Mouse (Mus musculus) embryonic fibroblast, embryonic 13.5 days (primary cell): ENCODE results near the gene Hist1h4j. TPM values are rescaled to one million over a fixed set of nuclear protein-coding genes. Genes with fewer than 3 reads are reported as not detected.
"Not testable (repeated sequence)": the region's sequence is repeated elsewhere in the genome, so short reads cannot be mapped to it uniquely, and the experiment has no call there.

Experiments
- H3K27ac ChIP-seq: 2 replicates; pipeline ENCODE4 v1.5.1; 2012; ENCODE audit warnings: low read length, control low read depth, inconsistent platforms; ENCODE audit not compliant: insufficient read depth
- H3K4me1 ChIP-seq: 2 replicates; pipeline ENCODE4 v1.6.1; 2011; ENCODE audit warnings: low read length; ENCODE audit not compliant: control insufficient read depth, insufficient read depth
- H3K4me3 ChIP-seq: 2 replicates; pipeline ENCODE4 v1.5.1; 2011; ENCODE audit warnings: mild to moderate bottlenecking, control low read depth, low read length; ENCODE audit not compliant: insufficient read depth
- CTCF ChIP-seq: IDR thresholded peaks from 2 replicates; pipeline ENCODE4 v1.5.1; 2011; ENCODE audit warnings: mild to moderate bottlenecking, control low read depth, low read length, moderate library complexity, borderline replicate concordance; ENCODE audit not compliant: insufficient read depth
- POLR2A ChIP-seq: IDR thresholded peaks from 2 replicates; pipeline ENCODE4 v1.6.1; 2011; ENCODE audit warnings: low read depth, mild to moderate bottlenecking, control low read depth, low read length, moderate library complexity
- polyA plus RNA-seq: library from polyadenylated mRNA; stranded (reverse); fragments of >200 nt; gene quantifications from 2 replicates; pipeline ENCODE4 v1.2.4, GENCODE M21; 2011; ENCODE audit warnings: low read depth; ENCODE audit not compliant: missing spikeins, insufficient read length

Hist1h4j gene
- polyA plus RNA-seq, 1 experiment = 4.1 TPM

DNA sequence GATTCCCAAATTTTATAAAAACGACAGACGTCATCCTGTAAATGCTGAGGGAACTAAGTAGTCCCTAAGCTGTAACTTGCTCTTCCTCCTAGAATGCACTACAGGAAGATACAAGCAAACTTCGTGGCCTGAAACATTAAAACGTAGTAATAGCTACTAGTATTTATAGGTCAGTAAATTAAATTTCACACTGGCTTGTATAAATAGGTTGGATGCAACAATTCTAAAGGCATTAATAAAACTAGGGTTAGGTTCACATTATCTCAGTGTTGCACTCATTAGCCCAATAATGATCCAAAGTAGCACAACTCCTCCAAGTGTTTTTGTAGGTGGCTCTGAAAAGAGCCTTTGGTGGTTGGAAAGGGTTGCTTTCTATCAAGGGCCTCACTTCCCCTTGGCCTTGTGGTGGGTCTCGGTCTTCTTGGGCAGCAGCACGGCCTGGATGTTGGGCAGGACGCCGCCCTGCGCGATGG lies 18.2 kb downstream of the Hist1h4j start:
- peak overlapping the region; percentile 49 for H3K4me3 ChIP-seq
- TF ChIP-seq CTCF (no peak), POLR2A (no peak; the same call in 1 of the 2 replicates)
- peak overlapping the region; percentile 69 for H3K27ac ChIP-seq
- peaks cover 6% of the 10 kb centered on the region for H3K4me1 ChIP-seq

DNA sequence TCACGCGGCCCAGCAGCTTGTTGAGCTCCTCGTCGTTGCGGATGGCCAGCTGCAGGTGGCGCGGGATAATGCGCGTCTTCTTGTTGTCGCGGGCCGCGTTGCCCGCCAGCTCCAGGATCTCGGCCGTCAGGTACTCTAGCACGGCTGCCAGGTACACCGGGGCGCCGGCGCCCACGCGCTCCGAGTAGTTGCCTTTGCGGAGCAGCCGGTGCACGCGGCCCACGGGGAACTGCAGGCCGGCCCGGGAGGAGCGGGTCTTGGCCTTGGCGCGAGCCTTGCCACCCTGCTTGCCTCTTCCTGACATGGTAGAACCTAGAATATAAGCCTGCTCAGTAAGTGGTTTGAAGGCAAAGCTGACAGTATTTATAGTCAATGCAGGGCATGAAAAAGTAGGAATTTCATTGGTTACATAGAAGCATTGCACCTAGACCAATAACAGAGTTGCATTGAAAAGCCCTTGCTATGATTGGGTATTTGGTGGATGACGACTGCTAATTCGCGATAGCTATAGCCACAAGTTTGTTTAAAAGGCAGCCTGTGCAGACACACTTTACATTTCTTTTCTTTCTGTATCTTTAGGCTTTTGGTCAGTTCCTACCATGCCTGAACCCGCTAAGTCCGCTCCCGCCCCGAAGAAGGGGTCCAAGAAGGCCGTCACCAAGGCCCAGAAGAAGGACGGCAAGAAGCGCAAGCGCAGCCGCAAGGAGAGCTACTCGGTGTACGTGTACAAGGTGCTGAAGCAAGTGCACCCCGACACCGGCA lies 18.8 kb downstream of the Hist1h4j start, which contains the start of the genes Hist1h2ak and Hist1h2bn:
TSS of gene Hist1h2ak (minus strand) at position 304 of the 762 bp plus-strand sequence.
TSS of gene Hist1h2bn (plus strand) at position 600 of the 762 bp plus-strand sequence.
- H3K4me1 ChIP-seq = not testable (repeated sequence)
- TF ChIP-seq POLR2A = peak; percentile 77; the same call in 1 of the 2 replicates
- H3K27ac ChIP-seq = peak within 1 kb of the TSS; percentile 71
- peak within 1 kb of the TSS; percentile 55 for H3K4me3 ChIP-seq

DNA sequence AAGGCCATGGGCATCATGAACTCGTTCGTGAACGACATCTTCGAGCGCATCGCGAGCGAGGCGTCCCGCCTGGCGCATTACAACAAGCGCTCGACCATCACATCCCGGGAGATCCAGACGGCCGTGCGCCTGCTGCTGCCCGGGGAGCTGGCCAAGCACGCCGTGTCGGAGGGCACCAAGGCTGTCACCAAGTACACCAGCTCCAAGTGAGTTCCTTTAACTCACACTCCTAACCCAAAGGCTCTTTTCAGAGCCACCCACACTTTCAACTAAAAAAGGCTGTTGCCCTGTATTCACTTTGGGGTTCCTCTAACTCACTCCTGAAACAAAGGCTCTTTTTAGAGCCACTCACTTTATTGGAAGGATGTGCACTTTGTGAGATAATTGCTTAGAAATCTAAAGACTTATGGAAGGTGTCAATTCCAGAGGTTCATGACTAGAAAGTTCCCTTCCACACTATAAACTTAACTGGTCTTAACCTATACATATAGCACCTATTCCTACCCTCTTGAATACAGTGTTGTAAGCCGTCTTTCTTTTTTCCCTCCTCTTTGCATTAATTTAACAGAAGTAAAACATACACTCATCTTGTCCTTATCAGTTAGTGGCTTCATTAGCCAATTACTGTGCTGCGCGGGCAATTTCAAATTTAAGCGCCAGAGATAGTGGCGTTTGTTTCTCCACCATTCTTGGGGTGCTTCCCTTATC lies 19.6 kb downstream of the Hist1h4j start:
- peak; percentile 56; the same call in 1 of the 2 replicates for TF ChIP-seq POLR2A
- H3K4me3 ChIP-seq = peak overlapping the region; percentile 55
- H3K27ac ChIP-seq = peak overlapping the region; percentile 71
- H3K4me1 ChIP-seq = not testable (repeated sequence)

DNA sequence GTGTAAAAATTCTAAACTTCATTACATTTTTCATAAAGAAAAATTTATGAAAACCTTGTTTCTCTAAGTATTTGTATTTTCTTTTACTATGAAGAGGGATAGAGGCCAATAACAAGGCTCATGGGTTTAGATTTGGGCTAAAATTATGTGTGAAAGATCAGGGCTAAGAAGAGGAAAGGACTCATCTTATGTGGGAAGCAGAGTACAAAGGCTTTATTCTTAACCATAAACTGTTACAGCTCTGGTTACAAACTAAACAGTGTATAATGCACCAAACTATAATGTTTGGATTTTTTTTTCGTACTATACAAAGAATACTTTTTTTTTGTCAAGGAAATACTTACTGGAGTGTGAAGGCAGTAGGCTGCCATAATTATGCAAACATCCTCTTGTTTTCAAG lies 20.8 kb downstream of the Hist1h4j start:
- H3K4me3 ChIP-seq = no peak overlapping the region
- TF ChIP-seq POLR2A = no peak
- TF ChIP-seq CTCF = no peak
- peaks cover 6% of the 10 kb centered on the region; the same call in 1 of the 2 replicates for H3K4me1 ChIP-seq
- H3K27ac ChIP-seq = no peak overlapping the region

DNA sequence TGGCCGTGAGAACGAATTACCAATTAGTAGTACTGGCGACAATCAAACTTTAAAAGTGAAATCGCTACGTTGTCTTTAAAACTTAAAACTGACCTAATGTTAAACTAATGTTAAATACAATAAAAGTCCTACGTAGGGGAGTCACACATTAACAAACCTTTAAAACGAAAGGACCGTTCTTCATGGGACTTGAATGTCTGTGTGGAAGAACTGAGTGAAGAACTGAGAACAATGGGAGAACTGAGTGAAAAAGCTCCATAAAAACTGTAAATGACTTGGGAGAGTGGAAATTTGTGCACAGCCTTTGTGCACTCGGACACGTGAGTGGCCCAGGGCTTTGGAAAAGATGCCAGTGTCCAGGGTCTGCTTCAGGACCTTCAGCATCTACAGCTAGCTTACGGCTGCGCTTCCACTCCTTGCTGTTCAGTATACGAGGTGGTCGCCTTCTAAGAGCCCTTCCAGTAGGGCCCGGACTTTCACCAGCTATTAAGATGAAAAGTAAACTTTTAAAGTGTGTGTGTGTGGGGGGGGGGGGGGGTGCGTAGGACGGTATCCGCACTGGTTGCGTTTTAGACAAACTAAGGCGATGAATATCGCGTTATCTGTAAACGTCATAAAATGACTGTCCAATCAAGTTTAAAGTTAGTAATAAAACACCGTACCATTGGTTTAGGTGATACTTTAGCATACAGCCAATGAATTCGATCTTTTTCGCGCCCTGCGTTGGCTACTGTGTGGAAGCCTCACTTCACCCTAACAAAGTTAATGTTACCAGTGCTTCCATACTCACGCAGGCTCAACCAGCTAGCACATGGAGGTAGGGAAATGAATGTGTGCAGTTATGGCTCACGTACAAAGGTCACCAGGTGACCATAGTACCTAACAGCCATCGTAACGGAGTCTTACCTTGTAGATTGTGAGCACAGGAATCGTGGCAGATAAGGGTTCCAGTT lies 44.2 kb downstream of the Hist1h4j start:
- Histone ChIP-seq H3K27ac (peak overlapping the region; percentile 63), H3K4me3 (peak overlapping the region; percentile 62), H3K4me1 (no peaks in the 10 kb centered on the region)
- TF ChIP-seq POLR2A = peak; percentile 98
- no peak for TF ChIP-seq CTCF

DNA sequence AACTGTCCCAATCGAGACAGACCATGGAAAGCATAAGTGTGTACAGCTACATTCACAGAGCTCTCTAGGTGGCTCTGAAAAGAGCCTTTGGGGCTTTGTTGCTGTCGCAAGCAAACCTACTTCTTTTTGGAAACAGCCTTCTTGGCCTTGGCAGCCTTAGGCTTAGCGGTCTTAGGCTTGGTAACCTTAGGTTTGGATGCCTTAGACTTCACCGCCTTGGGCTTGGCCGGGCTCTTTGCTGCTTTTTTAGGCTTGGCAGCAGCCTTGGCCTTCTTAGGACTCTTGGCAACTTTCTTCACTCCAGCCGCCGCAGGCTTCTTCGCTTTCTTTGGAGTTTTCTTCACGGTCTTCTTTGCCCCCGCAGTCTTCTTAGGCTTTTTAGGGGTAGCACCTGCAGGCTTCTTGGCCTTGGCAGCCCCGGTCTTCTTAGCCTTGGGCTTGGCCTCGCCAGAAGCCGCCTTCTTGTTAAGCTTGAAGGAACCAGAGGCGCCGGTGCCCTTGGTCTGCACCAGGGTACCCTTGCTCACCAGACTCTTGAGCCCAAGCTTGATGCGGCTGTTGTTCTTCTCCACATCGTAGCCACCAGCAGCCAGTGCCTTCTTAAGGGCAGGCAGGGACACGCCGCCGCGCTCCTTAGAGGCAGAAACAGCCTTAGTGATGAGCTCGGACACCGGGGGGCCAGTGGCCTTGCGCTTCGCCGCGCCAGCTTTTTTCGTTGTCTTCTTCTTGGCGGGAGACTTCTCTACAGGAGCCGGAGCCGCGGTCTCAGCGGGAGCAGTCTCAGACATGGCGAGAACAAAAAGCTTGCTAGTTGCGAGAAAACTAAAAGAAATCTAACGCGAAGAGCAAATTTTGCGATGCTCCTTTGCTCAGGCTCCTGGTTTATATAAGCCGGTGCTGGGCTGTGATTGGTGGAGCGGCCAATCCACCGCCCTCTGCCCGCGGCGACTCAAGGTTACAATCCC lies 45.2 kb downstream of the Hist1h4j start, which contains the start of gene Hist1h1b:
TSS of gene Hist1h1b (minus strand) at position 859 of the 965 bp plus-strand sequence.
- Histone ChIP-seq H3K27ac (peak within 1 kb of the TSS; percentile 63), H3K4me1 (no peaks in the 10 kb centered on the region), H3K4me3 (peak within 1 kb of the TSS; percentile 62)
- peak; percentile 94 for TF ChIP-seq POLR2A
- TF ChIP-seq CTCF = no peak

DNA sequence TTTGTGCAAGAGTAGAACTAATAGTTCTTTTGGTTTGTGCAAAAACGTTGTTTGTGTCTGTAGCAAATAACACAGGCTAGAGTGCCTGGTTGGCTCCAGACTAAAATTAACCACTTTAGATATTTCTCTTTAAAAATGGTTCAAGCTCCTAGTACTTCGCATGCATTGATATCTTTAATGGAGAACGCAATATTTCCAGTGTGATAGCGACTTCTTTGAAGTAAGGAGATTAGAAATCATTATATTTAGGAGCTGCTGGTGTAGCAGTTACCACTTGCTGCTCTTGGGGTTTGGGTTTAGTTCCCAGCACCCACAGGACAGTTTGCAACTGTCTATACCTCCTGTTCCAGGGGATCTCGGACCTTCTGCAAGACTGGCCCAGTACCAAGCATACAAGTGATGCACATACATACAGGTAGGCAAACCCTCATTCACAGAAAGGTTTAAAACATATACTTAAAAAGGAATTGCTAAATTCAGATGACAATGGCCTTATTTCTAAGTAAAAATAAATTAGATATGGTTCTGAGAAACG lies 46.2 kb downstream of the Hist1h4j start:
- Histone ChIP-seq H3K4me1 (no peaks in the 10 kb centered on the region), H3K4me3 (no peak overlapping the region)
- TF ChIP-seq CTCF (no peak), POLR2A (no peak)

DNA sequence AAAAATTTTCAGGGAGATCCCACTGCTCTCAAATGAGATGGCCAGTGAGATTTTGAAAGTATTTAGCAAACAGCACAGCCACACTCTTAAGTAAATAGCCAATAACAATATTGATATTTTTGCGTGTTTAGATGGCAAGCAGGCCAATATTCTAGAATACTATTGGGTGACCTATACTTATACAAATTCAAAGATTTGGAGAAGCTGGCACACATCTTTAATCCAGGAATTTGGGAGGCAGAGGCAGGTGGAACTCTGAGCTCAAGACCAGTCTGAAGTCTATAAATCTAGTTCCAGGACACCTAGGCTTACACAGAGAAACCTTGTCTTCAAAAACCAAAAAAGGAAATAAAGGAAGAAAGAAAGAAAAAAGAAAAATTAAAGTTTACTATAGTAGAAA lies 46.8 kb downstream of the Hist1h4j start:
- Histone ChIP-seq H3K27ac (no peak overlapping the region), H3K4me1 (no peaks in the 10 kb centered on the region), H3K4me3 (no peak overlapping the region)
- TF ChIP-seq POLR2A (no peak), CTCF (no peak)

More for the DNA sequence above, 46.2 kb downstream of the Hist1h4j start:
- no peak overlapping the region for H3K27ac ChIP-seq
